ENCODE assay signal across 25 mouse cellular contexts in genomic region chr1:106742980-106743379, GRCm38 (mm10). TPM values are rescaled to one million over a fixed set of nuclear protein-coding genes. Genes with fewer than 3 reads are reported as not detected.
"Had no signal": no experiment of that assay in that cellular context is flagged by ENCODE, and none has a peak within 500 bp of the region (broad histone marks: within the 10 kb centered on the region; RNA-seq: fewer than 3 reads in every experiment).

No protein-coding gene starts in this region.

- H3K4me3 ChIP-seq: embryonic facial prominence, embryonic 10.5 days; embryonic facial prominence, embryonic 12.5 days; embryonic facial prominence, embryonic 13.5 days; embryonic facial prominence, embryonic 15.5 days; erythroblast, embryonic 14.5 days; forebrain, embryonic 10.5 days; forebrain, embryonic 12.5 days; forebrain, embryonic 13.5 days; forebrain, embryonic 15.5 days; gastrocnemius, adult 2 months; heart, adult 2 months had no signal

- DNase-seq: cerebellum, adult 9-10 months; cerebellum, adult 9-11 months; cerebellum, postnatal 10 days; cerebellum, postnatal 14 days; cerebellum, postnatal 25 days; cerebellum, postnatal 36 days; embryo, embryonic 11 days; forebrain, postnatal 0 days; gastrocnemius, adult 2 months; gastrocnemius, postnatal 10 days; gastrocnemius, postnatal 14 days; gastrocnemius, postnatal 25 days; gastrocnemius, postnatal 36 days; heart, adult 11 months; heart, adult 18-20 months; heart, adult 2 months had no signal

- H3K4me1 ChIP-seq: embryonic facial prominence, embryonic 10.5 days; embryonic facial prominence, embryonic 12.5 days; embryonic facial prominence, embryonic 13.5 days; embryonic facial prominence, embryonic 15.5 days; forebrain, embryonic 10.5 days; forebrain, embryonic 12.5 days; forebrain, embryonic 13.5 days; forebrain, embryonic 15.5 days had no signal

- H3K9me3 ChIP-seq: embryonic facial prominence, embryonic 10.5 days; embryonic facial prominence, embryonic 12.5 days; embryonic facial prominence, embryonic 13.5 days; embryonic facial prominence, embryonic 15.5 days; forebrain, embryonic 10.5 days; forebrain, embryonic 12.5 days; forebrain, embryonic 13.5 days; forebrain, embryonic 15.5 days had no signal

- H3K9ac ChIP-seq: embryonic facial prominence, embryonic 12.5 days; embryonic facial prominence, embryonic 13.5 days; embryonic facial prominence, embryonic 15.5 days; forebrain, embryonic 12.5 days; forebrain, embryonic 13.5 days; forebrain, embryonic 15.5 days; forebrain, postnatal 0 days had no signal

- H3K27ac ChIP-seq: embryonic facial prominence, embryonic 10.5 days; embryonic facial prominence, embryonic 12.5 days; embryonic facial prominence, embryonic 13.5 days; embryonic facial prominence, embryonic 15.5 days; forebrain, embryonic 10.5 days; forebrain, embryonic 12.5 days; forebrain, embryonic 13.5 days; forebrain, embryonic 15.5 days; gastrocnemius, adult 2 months; heart, adult 2 months had no signal

- H3K4me2 ChIP-seq: embryonic facial prominence, embryonic 12.5 days; embryonic facial prominence, embryonic 13.5 days; embryonic facial prominence, embryonic 15.5 days; forebrain, embryonic 12.5 days; forebrain, embryonic 13.5 days; forebrain, embryonic 15.5 days had no signal

- H3K27me3 ChIP-seq: embryonic facial prominence, embryonic 12.5 days; embryonic facial prominence, embryonic 13.5 days; embryonic facial prominence, embryonic 15.5 days; forebrain, embryonic 12.5 days; forebrain, embryonic 13.5 days; forebrain, embryonic 15.5 days had no signal

RNA-seq across cellular contexts. Expression of gene Bcl2, which starts 28.9 kb away (rescaled TPM):
- polyA plus RNA-seq: erythroblast, embryonic 14.5 days had no signal
